Mouse (Mus musculus) T-cell, adult 66 days (primary cell): ENCODE measurements around the gene Hist1h2bn. TPM values are rescaled to one million over a fixed set of nuclear protein-coding genes. Genes with fewer than 3 reads are reported as not detected.

ENCODE experiments used
- total RNA-seq, 2 experiments: library from RNA; stranded (reverse); gene quantifications; 3 replicates in 1 of 2; 4 replicates in 1 of 2; pipeline ENCODE4 v1.2.4; 2023

Gene Hist1h2bn
- total RNA-seq: 100 to 1,000 TPM in 1 of 2 experiments, 10 to 100 TPM in 1; 62.8 to 108 TPM

DNA sequence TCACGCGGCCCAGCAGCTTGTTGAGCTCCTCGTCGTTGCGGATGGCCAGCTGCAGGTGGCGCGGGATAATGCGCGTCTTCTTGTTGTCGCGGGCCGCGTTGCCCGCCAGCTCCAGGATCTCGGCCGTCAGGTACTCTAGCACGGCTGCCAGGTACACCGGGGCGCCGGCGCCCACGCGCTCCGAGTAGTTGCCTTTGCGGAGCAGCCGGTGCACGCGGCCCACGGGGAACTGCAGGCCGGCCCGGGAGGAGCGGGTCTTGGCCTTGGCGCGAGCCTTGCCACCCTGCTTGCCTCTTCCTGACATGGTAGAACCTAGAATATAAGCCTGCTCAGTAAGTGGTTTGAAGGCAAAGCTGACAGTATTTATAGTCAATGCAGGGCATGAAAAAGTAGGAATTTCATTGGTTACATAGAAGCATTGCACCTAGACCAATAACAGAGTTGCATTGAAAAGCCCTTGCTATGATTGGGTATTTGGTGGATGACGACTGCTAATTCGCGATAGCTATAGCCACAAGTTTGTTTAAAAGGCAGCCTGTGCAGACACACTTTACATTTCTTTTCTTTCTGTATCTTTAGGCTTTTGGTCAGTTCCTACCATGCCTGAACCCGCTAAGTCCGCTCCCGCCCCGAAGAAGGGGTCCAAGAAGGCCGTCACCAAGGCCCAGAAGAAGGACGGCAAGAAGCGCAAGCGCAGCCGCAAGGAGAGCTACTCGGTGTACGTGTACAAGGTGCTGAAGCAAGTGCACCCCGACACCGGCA, at the start of gene Hist1h2bn, which contains the start of gene Hist1h2ak:
Hist1h2bn (plus strand) TSS at position 600 of the 762 bp plus-strand sequence.
Hist1h2ak (minus strand) TSS at position 304 of the 762 bp plus-strand sequence.

DNA sequence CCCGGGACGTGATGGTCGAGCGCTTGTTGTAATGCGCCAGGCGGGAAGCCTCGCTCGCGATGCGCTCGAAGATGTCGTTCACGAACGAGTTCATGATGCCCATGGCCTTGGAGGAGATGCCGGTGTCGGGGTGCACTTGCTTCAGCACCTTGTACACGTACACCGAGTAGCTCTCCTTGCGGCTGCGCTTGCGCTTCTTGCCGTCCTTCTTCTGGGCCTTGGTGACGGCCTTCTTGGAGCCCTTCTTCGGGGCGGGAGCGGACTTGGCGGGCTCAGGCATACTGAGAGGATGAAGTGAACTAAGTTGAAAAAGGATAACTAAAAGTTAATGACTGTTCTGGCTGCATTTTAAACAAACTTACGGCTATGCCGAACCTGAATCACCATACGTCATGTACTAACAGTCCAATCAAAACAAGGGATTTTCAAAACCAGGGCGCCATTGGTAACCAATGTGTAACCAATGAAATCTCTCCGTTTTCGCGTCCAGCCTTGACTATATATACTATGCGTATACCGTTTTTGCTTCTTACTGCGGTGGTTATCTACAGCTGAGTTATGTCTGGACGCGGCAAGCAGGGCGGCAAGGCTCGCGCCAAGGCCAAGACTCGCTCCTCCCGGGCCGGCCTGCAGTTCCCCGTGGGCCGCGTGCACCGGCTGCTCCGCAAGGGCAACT, 37.9 kb upstream of the Hist1h2bn start, which contains the start of the genes Hist1h2bl and Hist1h2ai:
Hist1h2bl (minus strand) TSS at position 280 of the 676 bp plus-strand sequence.
Hist1h2ai (plus strand) TSS at position 559 of the 676 bp plus-strand sequence.

DNA sequence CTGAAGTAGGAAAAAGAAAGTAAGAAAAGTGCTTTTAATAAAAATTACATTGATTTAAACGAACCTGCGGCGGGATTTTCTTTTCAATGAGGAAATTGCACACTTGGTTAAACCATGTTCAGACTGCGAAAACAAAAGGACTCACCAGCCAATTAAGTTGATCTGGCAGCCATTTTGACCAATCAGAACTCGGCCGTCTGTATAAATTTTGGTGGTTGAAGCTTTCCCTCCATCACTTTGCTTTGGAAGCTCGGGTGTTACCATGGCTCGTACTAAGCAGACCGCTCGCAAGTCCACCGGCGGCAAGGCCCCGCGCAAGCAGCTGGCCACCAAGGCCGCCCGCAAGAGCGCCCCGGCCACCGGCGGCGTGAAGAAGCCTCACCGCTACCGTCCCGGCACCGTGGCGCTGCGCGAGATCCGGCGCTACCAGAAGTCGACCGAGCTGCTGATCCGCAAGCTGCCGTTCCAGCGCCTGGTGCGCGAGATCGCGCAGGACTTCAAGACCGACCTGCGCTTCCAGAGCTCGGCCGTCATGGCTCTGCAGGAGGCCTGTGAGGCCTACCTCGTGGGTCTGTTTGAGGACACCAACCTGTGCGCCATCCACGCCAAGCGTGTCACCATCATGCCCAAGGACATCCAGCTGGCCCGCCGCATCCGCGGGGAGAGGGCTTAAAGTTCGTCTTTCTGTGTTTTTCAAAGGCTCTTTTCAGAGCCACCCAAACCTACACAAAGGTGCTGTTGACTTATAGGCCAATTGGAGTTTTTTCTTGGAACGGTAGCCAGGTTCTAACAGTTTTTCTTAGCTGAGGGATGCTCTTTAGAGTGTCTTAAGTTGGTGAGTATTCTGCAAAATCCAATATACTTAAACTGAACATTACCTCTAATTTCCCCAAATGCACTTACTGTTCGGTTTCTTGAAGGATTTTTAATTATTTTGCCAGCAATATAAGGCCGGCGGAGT, 36.2 kb upstream of the Hist1h2bn start, which contains the start of gene Hist1h3h:
Hist1h3h (plus strand) TSS at position 263 of the 961 bp plus-strand sequence.

DNA sequence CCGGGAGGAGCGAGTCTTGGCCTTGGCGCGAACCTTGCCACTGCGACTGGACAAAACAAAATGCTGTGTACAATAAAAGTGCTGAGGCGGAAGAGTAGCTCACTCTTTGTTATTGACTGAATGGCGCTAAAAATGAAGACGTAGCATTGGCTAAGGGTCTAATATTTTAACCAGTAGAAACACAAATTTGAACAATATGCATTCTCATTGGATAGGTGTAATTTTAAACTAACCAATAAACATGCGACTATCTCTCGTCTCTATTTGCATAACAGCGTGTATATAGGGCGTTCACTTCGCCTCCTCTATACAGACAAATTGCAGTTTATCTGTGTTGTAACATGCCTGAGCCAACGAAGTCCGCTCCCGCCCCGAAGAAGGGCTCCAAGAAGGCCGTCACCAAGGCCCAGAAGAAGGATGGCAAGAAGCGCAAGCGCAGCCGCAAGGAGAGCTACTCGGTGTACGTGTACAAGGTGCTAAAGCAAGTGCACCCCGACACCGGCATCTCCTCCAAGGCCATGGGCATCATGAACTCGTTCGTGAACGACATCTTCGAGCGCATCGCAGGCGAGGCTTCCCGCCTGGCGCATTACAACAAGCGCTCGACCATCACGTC, 32.1 kb upstream of the Hist1h2bn start, which contains the start of gene Hist1h2bm:
Hist1h2bm (plus strand) TSS at position 288 of the 616 bp plus-strand sequence.

DNA sequence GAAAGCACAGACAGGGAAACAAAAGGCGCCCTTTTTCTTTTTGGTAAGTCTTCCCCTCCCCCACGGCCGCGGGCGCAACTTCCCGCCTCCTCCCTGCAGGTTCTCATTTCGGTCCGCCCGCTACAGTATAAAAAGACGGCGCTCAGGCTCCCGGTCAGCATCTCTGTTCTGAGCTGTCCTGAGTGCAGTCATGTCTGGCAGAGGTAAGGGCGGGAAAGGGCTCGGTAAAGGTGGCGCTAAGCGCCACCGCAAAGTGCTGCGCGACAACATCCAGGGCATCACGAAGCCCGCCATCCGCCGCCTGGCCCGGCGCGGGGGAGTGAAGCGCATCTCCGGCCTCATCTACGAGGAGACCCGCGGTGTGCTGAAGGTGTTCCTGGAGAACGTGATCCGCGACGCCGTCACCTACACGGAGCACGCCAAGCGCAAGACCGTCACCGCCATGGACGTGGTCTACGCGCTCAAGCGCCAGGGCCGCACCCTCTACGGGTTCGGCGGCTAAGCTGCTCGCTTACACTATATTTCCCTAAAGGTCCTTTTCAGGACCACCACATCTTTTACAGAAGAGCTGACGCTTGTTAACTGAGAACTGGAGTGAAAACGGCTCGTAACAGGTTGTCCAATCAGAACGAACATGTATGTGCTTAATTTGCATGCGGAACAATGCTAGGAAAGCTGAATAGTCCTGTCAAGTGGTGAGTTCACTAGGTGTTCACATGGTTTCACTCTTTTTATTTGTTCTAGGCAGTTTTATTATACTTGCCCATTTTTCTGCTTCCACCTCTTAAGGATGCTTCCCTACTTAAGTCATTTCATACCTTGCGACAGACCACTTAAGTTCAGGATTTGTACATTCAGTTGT, 18.8 kb upstream of the Hist1h2bn start, which contains the start of gene Hist1h4j:
Hist1h4j (plus strand) TSS at position 159 of the 862 bp plus-strand sequence.

GRCm38 (mm10) chr13:21750159-21751017, 3.5 kb upstream of the Hist1h2bn start, which contains the start of gene Hist1h4k:
Gene Hist1h4k, minus strand, starts transcription at chr13:21750505.

DNA sequence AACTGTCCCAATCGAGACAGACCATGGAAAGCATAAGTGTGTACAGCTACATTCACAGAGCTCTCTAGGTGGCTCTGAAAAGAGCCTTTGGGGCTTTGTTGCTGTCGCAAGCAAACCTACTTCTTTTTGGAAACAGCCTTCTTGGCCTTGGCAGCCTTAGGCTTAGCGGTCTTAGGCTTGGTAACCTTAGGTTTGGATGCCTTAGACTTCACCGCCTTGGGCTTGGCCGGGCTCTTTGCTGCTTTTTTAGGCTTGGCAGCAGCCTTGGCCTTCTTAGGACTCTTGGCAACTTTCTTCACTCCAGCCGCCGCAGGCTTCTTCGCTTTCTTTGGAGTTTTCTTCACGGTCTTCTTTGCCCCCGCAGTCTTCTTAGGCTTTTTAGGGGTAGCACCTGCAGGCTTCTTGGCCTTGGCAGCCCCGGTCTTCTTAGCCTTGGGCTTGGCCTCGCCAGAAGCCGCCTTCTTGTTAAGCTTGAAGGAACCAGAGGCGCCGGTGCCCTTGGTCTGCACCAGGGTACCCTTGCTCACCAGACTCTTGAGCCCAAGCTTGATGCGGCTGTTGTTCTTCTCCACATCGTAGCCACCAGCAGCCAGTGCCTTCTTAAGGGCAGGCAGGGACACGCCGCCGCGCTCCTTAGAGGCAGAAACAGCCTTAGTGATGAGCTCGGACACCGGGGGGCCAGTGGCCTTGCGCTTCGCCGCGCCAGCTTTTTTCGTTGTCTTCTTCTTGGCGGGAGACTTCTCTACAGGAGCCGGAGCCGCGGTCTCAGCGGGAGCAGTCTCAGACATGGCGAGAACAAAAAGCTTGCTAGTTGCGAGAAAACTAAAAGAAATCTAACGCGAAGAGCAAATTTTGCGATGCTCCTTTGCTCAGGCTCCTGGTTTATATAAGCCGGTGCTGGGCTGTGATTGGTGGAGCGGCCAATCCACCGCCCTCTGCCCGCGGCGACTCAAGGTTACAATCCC, 26.1 kb downstream of the Hist1h2bn start, which contains the start of gene Hist1h1b:
Hist1h1b (minus strand) TSS at position 859 of the 965 bp plus-strand sequence.

DNA sequence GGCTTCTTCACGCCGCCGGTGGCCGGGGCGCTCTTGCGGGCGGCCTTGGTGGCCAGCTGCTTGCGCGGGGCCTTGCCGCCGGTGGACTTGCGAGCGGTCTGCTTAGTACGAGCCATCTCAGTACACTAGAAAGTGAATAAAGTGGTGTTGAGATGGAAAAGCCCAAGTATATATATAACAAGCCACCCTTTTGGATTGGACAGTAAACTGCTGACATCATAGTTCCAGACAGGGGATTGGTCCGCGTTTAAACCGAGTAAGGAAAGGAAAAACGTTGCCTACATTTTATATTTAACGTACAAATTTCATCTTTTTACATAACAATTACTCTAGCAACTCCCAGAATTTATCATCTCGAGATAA, 29.3 kb downstream of the Hist1h2bn start, which contains the start of gene Hist1h3i:
Hist1h3i (minus strand) TSS at position 116 of the 363 bp plus-strand sequence.

DNA sequence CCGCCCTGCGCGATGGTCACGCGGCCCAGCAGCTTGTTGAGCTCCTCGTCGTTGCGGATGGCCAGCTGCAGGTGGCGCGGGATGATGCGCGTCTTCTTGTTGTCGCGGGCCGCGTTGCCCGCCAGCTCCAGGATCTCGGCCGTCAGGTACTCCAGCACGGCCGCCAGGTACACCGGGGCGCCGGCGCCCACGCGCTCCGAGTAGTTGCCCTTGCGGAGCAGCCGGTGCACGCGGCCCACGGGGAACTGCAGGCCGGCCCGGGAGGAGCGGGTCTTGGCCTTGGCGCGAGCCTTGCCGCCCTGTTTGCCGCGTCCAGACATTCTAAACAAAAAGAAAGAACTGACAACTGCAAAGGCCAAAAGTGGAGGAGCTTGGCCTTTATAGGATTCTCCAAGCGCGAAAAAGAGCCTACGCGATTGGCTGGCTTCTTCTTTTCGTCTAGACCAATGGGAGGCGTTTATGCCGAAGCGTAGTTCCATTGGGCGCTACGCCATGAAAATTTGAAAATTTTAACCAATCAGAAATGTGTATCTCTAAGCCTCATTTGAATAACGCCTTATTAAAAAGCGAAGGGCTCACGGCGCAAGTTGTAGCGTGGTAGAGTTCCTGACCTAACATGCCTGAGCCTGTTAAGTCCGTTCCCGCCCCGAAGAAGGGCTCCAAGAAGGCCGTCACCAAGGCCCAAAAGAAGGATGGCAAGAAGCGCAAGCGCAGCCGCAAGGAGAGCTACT, 33.1 kb downstream of the Hist1h2bn start, which contains the start of the genes Hist1h2an and Hist1h2bp:
Hist1h2an (minus strand) TSS at position 320 of the 731 bp plus-strand sequence.
Hist1h2bp (plus strand) TSS at position 563 of the 731 bp plus-strand sequence.

Other genes with a start within 250 kb of the Hist1h2bn start
- 10 to 100 TPM; 11.1 to 11.3 TPM for gene Zkscan8, start 223.0 kb upstream of the Hist1h2bn start, total RNA-seq
- gene Olfr1366, start 211.3 kb upstream of the Hist1h2bn start, total RNA-seq: not detected
- not detected for gene Olfr1535, start 194.2 kb upstream of the Hist1h2bn start, total RNA-seq
- not detected for gene Olfr1364, start 172.4 kb upstream of the Hist1h2bn start, total RNA-seq
- not detected for gene Olfr1362, start 140.1 kb upstream of the Hist1h2bn start, total RNA-seq
- not detected for gene Olfr11, start 111.6 kb upstream of the Hist1h2bn start, total RNA-seq
- not detected for gene Olfr1361, start 90.7 kb upstream of the Hist1h2bn start, total RNA-seq
- not detected for gene Olfr1360, start 76.7 kb upstream of the Hist1h2bn start, total RNA-seq
- gene Olfr1359, start 56.0 kb upstream of the Hist1h2bn start, total RNA-seq: not detected
- gene Hist1h2bl, start 38.0 kb upstream of the Hist1h2bn start, total RNA-seq: 100 to 1,000 TPM in 1 of 2 experiments, 10 to 100 TPM in 1; 41.0 to 101 TPM
- 10 to 100 TPM; 69.0 to 85.5 TPM for gene Hist1h2ai, start 37.7 kb upstream of the Hist1h2bn start, total RNA-seq
- 100 to 1,000 TPM in 1 of 2 experiments, 10 to 100 TPM in 1; 63.3 to 163 TPM for gene Hist1h3h, start 36.5 kb upstream of the Hist1h2bn start, total RNA-seq
- 10 to 100 TPM in 1 of 2 experiments, 1 to 10 TPM in 1; 9.3 to 35.0 TPM for gene Hist1h2bm, start 32.1 kb upstream of the Hist1h2bn start, total RNA-seq
- 10 to 100 TPM in 1 of 2 experiments, 1 to 10 TPM in 1; 9.9 to 32.0 TPM for gene Hist1h4j, start 19.1 kb upstream of the Hist1h2bn start, total RNA-seq
- gene Hist1h4k, start 3.6 kb upstream of the Hist1h2bn start, total RNA-seq: 100 to 1,000 TPM; 339 to 539 TPM
- gene Hist1h2ak, start 296 bp upstream of the Hist1h2bn start, total RNA-seq: 10 to 100 TPM; 34.6 to 52.1 TPM
- 10 to 100 TPM; 20.5 to 68.4 TPM for gene Hist1h1b, start 26.5 kb downstream of the Hist1h2bn start, total RNA-seq
- gene Hist1h3i, start 29.2 kb downstream of the Hist1h2bn start, total RNA-seq: 100 to 1,000 TPM in 1 of 2 experiments, 10 to 100 TPM in 1; 89.3 to 207 TPM
- 10 to 100 TPM in 1 of 2 experiments, 1 to 10 TPM in 1; 8.2 to 18.6 TPM for gene Hist1h2an, start 33.1 kb downstream of the Hist1h2bn start, total RNA-seq
- gene Hist1h2bp, start 33.3 kb downstream of the Hist1h2bn start, total RNA-seq: 10 to 100 TPM; 22.1 to 55.1 TPM
- 100 to 1,000 TPM in 1 of 2 experiments, 10 to 100 TPM in 1; 85.1 to 138 TPM for gene Hist1h2bq, start 56.1 kb downstream of the Hist1h2bn start, total RNA-seq
- gene Hist1h2ao, start 56.3 kb downstream of the Hist1h2bn start, total RNA-seq: 100 to 1,000 TPM; 104 to 232 TPM
- gene Hist1h4m, start 57.6 kb downstream of the Hist1h2bn start, total RNA-seq: 100 to 1,000 TPM; 266 to 341 TPM
- gene Hist1h4n, start 78.1 kb downstream of the Hist1h2bn start, total RNA-seq: 100 to 1,000 TPM in 1 of 2 experiments, 10 to 100 TPM in 1; 17.4 to 191 TPM
- 10 to 100 TPM; 52.5 to 94.4 TPM for gene Hist1h2ap, start 79.4 kb downstream of the Hist1h2bn start, total RNA-seq
- 100 to 1,000 TPM in 1 of 2 experiments, 10 to 100 TPM in 1; 85.9 to 136 TPM for gene Hist1h2br, start 79.6 kb downstream of the Hist1h2bn start, total RNA-seq
- gene Zfp184, start 191.0 kb downstream of the Hist1h2bn start, total RNA-seq: under 1 TPM; 0.36 to 0.67 TPM
- not detected for gene Pom121l2, start 227.1 kb downstream of the Hist1h2bn start, total RNA-seq